Mouse (Mus musculus) ES-E14 (cell line): ENCODE measurements around the gene Gm8439. TPM values are rescaled to one million over a fixed set of nuclear protein-coding genes. Genes with fewer than 3 reads are reported as not detected.

Source experiments
- DNase-seq: peaks from one replicate; pipeline ENCODE4 v3.0.0-alpha.2; 2013; ENCODE audit warnings: low read depth, low spot score
- H3K27ac ChIP-seq: 2 replicates; pipeline ENCODE4 v1.5.1; 2012; ENCODE audit warnings: low read depth, mild to moderate bottlenecking, low read length, moderate library complexity, mixed read lengths; ENCODE audit not compliant: poor library complexity, insufficient read depth, severe bottlenecking
- H3K36me3 ChIP-seq: 2 replicates; pipeline ENCODE4 v1.6.1; 2012; ENCODE audit warnings: mild to moderate bottlenecking, low read length, moderate library complexity, mixed read lengths; ENCODE audit not compliant: control insufficient read depth, poor library complexity, insufficient read depth, severe bottlenecking
- H3K4me1 ChIP-seq, 2 experiments: fragments of 150-350 bp in 1 of 2; sonication (generic) in 1 of 2; 2 replicates each; pipeline ENCODE4 v1.6.1; 2012; ENCODE audit warnings: low read length in 2 of 2, mild to moderate bottlenecking in 1 of 2, mixed read lengths in 1 of 2; ENCODE audit not compliant: control insufficient read depth in 2 of 2, insufficient read depth in 2 of 2, poor library complexity in 1 of 2
- H3K4me3 ChIP-seq, 2 experiments: fragments of 150-350 bp in 1 of 2; sonication (generic) in 1 of 2; 2 replicates each; pipeline ENCODE4 v1.5.1; 2012; ENCODE audit warnings: low read length in 2 of 2, low read depth in 1 of 2, mild to moderate bottlenecking in 1 of 2, mixed read lengths in 1 of 2; ENCODE audit not compliant: insufficient read depth in 1 of 2, poor library complexity in 1 of 2, severe bottlenecking in 1 of 2
- H3K9ac ChIP-seq: 2 replicates; pipeline ENCODE4 v1.6.1; 2012; ENCODE audit warnings: low read depth, mild to moderate bottlenecking, low read length, mixed read lengths; ENCODE audit not compliant: poor library complexity, insufficient read depth, severe bottlenecking
- H3K9me3 ChIP-seq: fragments of 150-350 bp; sonication (generic); 2 replicates; pipeline ENCODE4 v1.6.1; 2012; ENCODE audit warnings: low read depth, mild to moderate bottlenecking, low read length; ENCODE audit not compliant: control insufficient read depth, insufficient read depth
- CHD2 ChIP-seq: IDR thresholded peaks from 2 replicates; pipeline ENCODE4 v1.6.1; 2014; ENCODE audit warnings: mild to moderate bottlenecking, low read depth, low read length, inconsistent platforms
- HCFC1 ChIP-seq: IDR thresholded peaks from 2 replicates; pipeline ENCODE4 v1.6.1; 2012; ENCODE audit warnings: low read length, inconsistent platforms, borderline replicate concordance; ENCODE audit not compliant: insufficient read depth
- MAFK ChIP-seq: IDR thresholded peaks from 2 replicates; pipeline ENCODE4 v1.6.1; 2014; ENCODE audit warnings: mild to moderate bottlenecking, low read depth, low read length, inconsistent platforms; ENCODE audit not compliant: insufficient read depth
- ZC3H11A ChIP-seq: IDR thresholded peaks from 2 replicates; pipeline ENCODE4 v1.6.1; 2012; ENCODE audit warnings: low read depth, mild to moderate bottlenecking, inconsistent platforms, low read length, borderline replicate concordance
- ZNF384 ChIP-seq: IDR thresholded peaks from 2 replicates; pipeline ENCODE4 v1.6.1; 2012; ENCODE audit warnings: low read depth, low read length, inconsistent platforms
- in situ Hi-C, 2 experiments: fragments of 600-800 bp; cut with MboI; formaldehyde crosslinking; loops; one replicate each; pipeline ENCODE4 v1.15.1; 2025; ENCODE audit warnings: low sequenced_read_pairs in 2 of 2, inconsistent platforms in 1 of 2; ENCODE audit not compliant: unreplicated experiment in 2 of 2
- total RNA-seq: library from RNA; depleted of rRNA; stranded (reverse); fragments of 300-350 nt; gene quantifications from 2 replicates; pipeline ENCODE4 v1.2.3, GENCODE M21; 2012

The Gm8439 gene
- total RNA-seq, 1 experiment = not detected

DNA sequence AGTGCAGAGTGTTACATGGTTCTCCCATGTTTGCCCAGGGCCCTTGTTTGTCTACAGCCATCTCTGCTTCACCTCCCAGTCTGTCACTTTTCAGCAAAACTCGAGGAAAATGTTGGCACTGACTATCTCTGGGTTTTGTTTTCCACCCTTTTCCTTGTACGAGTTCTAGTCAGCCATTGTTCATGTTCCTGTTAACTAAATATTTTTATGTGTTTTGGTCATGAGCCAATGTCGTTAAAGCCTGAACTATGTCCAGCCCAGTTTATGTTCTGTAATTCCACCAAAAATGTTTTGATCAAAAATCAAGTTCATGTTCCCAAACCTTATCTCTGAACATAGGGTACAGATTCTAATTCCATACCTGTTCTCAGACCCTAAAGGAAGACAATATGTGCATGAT, 16.9 kb upstream of the Gm8439 start:
- H3K4me1 ChIP-seq = peaks cover 0 to 3% of the 10 kb centered on the region in 2 experiments; a peak in 1 of 4 replicates
- no peaks in the 10 kb centered on the region for H3K36me3 ChIP-seq
- DNase-seq = no peak
- TF ChIP-seq CHD2 = no peak
- TF ChIP-seq ZC3H11A = no peak
- no peak for TF ChIP-seq ZNF384
- TF ChIP-seq HCFC1 = no peak
- no peak for TF ChIP-seq MAFK
- in situ Hi-C loops = no loop called here
- H3K9ac ChIP-seq = no peak overlapping the region
- no peak overlapping the region for H3K27ac ChIP-seq
- no peak overlapping the region for H3K4me3 ChIP-seq
- H3K9me3 ChIP-seq = no peaks in the 10 kb centered on the region

- Histone ChIP-seq H3K4me3 (no peak overlapping the region), H3K27ac (no peak overlapping the region), H3K9ac (no peak overlapping the region), H3K4me1 (no peaks in the 10 kb centered on the region), H3K36me3 (no peaks in the 10 kb centered on the region), H3K9me3 (peaks cover 12% of the 10 kb centered on the region)
- in situ Hi-C loops = no loop called here
- no peak for DNase-seq
- no peak for TF ChIP-seq HCFC1
Measured at GRCm38 (mm10) chr4:120580894-120581293, 7.7 kb upstream of the Gm8439 start.

- in situ Hi-C loops = no loop called here
- H3K4me1 ChIP-seq = no peaks in the 10 kb centered on the region
- H3K36me3 ChIP-seq = no peaks in the 10 kb centered on the region
- no peak for TF ChIP-seq ZNF384
- H3K4me3 ChIP-seq = no peak overlapping the region
- H3K27ac ChIP-seq = no peak overlapping the region
- no peak overlapping the region for H3K9ac ChIP-seq
- no peak for DNase-seq
- H3K9me3 ChIP-seq = peaks cover 12% of the 10 kb centered on the region
Measured at GRCm38 (mm10) chr4:120581711-120582110, 6.8 kb upstream of the Gm8439 start.

DNA sequence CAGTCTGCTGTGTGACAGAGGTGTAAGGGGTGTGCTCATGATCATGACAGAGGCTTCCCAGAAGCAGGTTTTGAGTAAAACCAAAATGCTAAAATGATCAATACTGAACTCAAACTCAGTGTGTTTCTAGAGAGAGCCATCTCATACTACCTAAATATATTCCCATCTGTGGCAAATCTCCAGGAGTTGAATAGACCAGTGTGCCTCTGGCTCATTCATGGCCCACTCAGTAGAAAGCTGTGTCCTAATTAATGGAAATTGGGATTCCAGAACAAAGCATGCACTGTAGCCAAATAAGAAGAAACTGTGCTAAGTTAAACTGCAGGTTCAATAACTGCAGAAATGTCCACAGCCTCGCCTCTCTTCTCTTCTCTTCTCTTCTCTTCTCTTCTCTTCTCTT, 1.6 kb upstream of the Gm8439 start:
- TF ChIP-seq CHD2 (no peak), ZC3H11A (no peak), MAFK (no peak)
- no peaks in the 10 kb centered on the region for H3K36me3 ChIP-seq
- peaks cover 12% of the 10 kb centered on the region; the same call in 1 of the 2 replicates for H3K9me3 ChIP-seq
- in situ Hi-C loops = no loop called here
- no peak for DNase-seq
- H3K4me1 ChIP-seq = no peaks in the 10 kb centered on the region
- H3K27ac ChIP-seq = no peak overlapping the region
- H3K4me3 ChIP-seq = no peak overlapping the region
- no peak overlapping the region for H3K9ac ChIP-seq

GRCm38 (mm10) chr4:120589070-120589469, 525 bp downstream of the Gm8439 start:
- TF ChIP-seq MAFK = no peak
- TF ChIP-seq CHD2 = no peak
- TF ChIP-seq ZC3H11A = no peak
- TF ChIP-seq HCFC1 = no peak
- no peak for TF ChIP-seq ZNF384
- H3K27ac ChIP-seq = no peak overlapping the region
- DNase-seq = no peak
- 0 out of 2 replicates have a peak, but pooled peaks cover 2% of the 10 kb centered on the region for H3K9me3 ChIP-seq
- H3K9ac ChIP-seq = no peak overlapping the region
- H3K4me3 ChIP-seq = no peak overlapping the region
- in situ Hi-C loops = no loop called here
- H3K36me3 ChIP-seq = no peaks in the 10 kb centered on the region
- no peaks in the 10 kb centered on the region for H3K4me1 ChIP-seq
